Mouse (Mus musculus) frontal cortex, adult 2 months (tissue): ENCODE measurements at regions not wholly inside any gene's neighbourhood (a gene's known extent, or its start where the extent isn't known, plus 50 kb on each side); places are given as distances from the start of the nearest gene placed in this dataset.

ENCODE experiments used
- DNase-seq, 2 experiments: peaks; one replicate each; pipeline ENCODE4 v3.0.0; 2022; ENCODE audit warnings: low spot score in 1 of 2; ENCODE audit errors: extremely low spot score in 1 of 2

- no peak for DNase-seq
These were observed 56.8 kb upstream of the Gm45716 start for GRCm38 (mm10) chr11:90130635-90131034.

GRCm38 (mm10) chr11:90132579-90132978 is 54.9 kb upstream of the Gm45716 start:
- DNase-seq: no peak

- DNase-seq: no peak
These were observed 51.2 kb upstream of the Gm45716 start for GRCm38 (mm10) chr11:90136307-90136706.
